Mouse (Mus musculus): ENCODE data around the gene Trim34b. TPM values are rescaled to one million over a fixed set of nuclear protein-coding genes. Genes with fewer than 3 reads are reported as not detected.
"Not testable (repeated sequence)": the region's sequence is repeated elsewhere in the genome, so short reads cannot be mapped to it uniquely, and the experiment has no call there.

The Trim34b gene
- 0.94 and 1.0 TPM in 2 replicates for total RNA-seq (2012; rRNA removed)

- H3K4me3 ChIP-seq (ENCODE audit: insufficient read depth in 1 of 2, low read depth in 1 of 2, low read length in 2 of 2, poor library complexity in 1 of 2, severe bottlenecking in 1 of 2); H3K36me3 ChIP-seq (ENCODE audit: control insufficient read depth, insufficient read depth, low read length, poor library complexity, severe bottlenecking); DNase-seq (ENCODE audit: low read depth, low spot score); H3K9me3 ChIP-seq (ENCODE audit: control insufficient read depth, insufficient read depth, low read depth, low read length); H3K4me1 ChIP-seq (ENCODE audit: control insufficient read depth in 2 of 2, insufficient read depth in 2 of 2, low read length in 2 of 2, poor library complexity in 1 of 2); H3K27ac ChIP-seq (ENCODE audit: insufficient read depth, low read depth, low read length, poor library complexity, severe bottlenecking); H3K9ac ChIP-seq (ENCODE audit: insufficient read depth, low read depth, low read length, poor library complexity, severe bottlenecking): not testable (repeated sequence)
- in situ Hi-C loops (cut with MboI; ENCODE audit: low sequenced_read_pairs in 2 of 2, unreplicated experiment in 2 of 2), result loop anchor here in 1 of 2 experiments (25.0 kb wide), 1 partner anchor 92 kb away; the partner anchor contains the start of gene Trim34a
Measured at GRCm38 (mm10) chr7:104329171-104329570, at the start of gene Trim34b. Gene Trim34b, plus strand, starts transcription at chr7:104329471.

- H3K9ac ChIP-seq (ENCODE audit: insufficient read depth, low read depth, low read length, poor library complexity, severe bottlenecking); H3K4me3 ChIP-seq (ENCODE audit: insufficient read depth in 1 of 2, low read depth in 1 of 2, low read length in 2 of 2, poor library complexity in 1 of 2, severe bottlenecking in 1 of 2); H3K9me3 ChIP-seq (ENCODE audit: control insufficient read depth, insufficient read depth, low read depth, low read length); H3K4me1 ChIP-seq (ENCODE audit: control insufficient read depth in 2 of 2, insufficient read depth in 2 of 2, low read length in 2 of 2, poor library complexity in 1 of 2); DNase-seq (ENCODE audit: low read depth, low spot score); H3K27ac ChIP-seq (ENCODE audit: insufficient read depth, low read depth, low read length, poor library complexity, severe bottlenecking); in situ Hi-C loops (cut with MboI; ENCODE audit: low sequenced_read_pairs in 2 of 2, unreplicated experiment in 2 of 2); H3K36me3 ChIP-seq (ENCODE audit: control insufficient read depth, insufficient read depth, low read length, poor library complexity, severe bottlenecking): not testable (repeated sequence)
Measured at GRCm38 (mm10) chr7:104287576-104288443, 41.5 kb upstream of the Trim34b start, which contains the start of gene Trim5. Gene Trim5, minus strand, starts transcription at chr7:104288094.

- TF ChIP-seq HCFC1 (IDR thresholded peaks at IDR 0.05; ENCODE audit: borderline replicate concordance, insufficient read depth, low read length), result no peak
- no peak for TF ChIP-seq ZNF384 (IDR thresholded peaks at IDR 0.05; ENCODE audit: low read depth, low read length)
- no peak for TF ChIP-seq CHD2 (IDR thresholded peaks at IDR 0.05; ENCODE audit: low read depth, low read length)
- no peak for TF ChIP-seq MAFK (IDR thresholded peaks at IDR 0.05; ENCODE audit: insufficient read depth, low read depth, low read length)
- no peak for TF ChIP-seq ZC3H11A (IDR thresholded peaks at IDR 0.05; ENCODE audit: borderline replicate concordance, low read depth, low read length)
- Histone ChIP-seq H3K9me3 (ENCODE audit: control insufficient read depth, insufficient read depth, low read depth, low read length) (no peaks in the 10 kb centered on the region), H3K4me1 (ENCODE audit: control insufficient read depth in 2 of 2, insufficient read depth in 2 of 2, low read length in 2 of 2, poor library complexity in 1 of 2) (no peaks in the 10 kb centered on the region), H3K4me3 (ENCODE audit: insufficient read depth in 1 of 2, low read depth in 1 of 2, low read length in 2 of 2, poor library complexity in 1 of 2, severe bottlenecking in 1 of 2) (no peak overlapping the region), H3K27ac (ENCODE audit: insufficient read depth, low read depth, low read length, poor library complexity, severe bottlenecking) (no peak overlapping the region), H3K36me3 (ENCODE audit: control insufficient read depth, insufficient read depth, low read length, poor library complexity, severe bottlenecking) (no peaks in the 10 kb centered on the region), H3K9ac (ENCODE audit: insufficient read depth, low read depth, low read length, poor library complexity, severe bottlenecking) (no peak overlapping the region)
- in situ Hi-C loops (cut with MboI; ENCODE audit: low sequenced_read_pairs in 2 of 2, unreplicated experiment in 2 of 2), result no loop called here
- no peak for DNase-seq (ENCODE audit: low read depth, low spot score)
Measured at GRCm38 (mm10) chr7:104290641-104291040, 38.6 kb upstream of the Trim34b start.

GRCm38 (mm10) chr7:104291638-104292400 is 37.5 kb upstream of the Trim34b start:
- H3K9me3 ChIP-seq (ENCODE audit: control insufficient read depth, insufficient read depth, low read depth, low read length), result no peaks in the 10 kb centered on the region
- no peaks in the 10 kb centered on the region for H3K4me1 ChIP-seq (ENCODE audit: control insufficient read depth in 2 of 2, insufficient read depth in 2 of 2, low read length in 2 of 2, poor library complexity in 1 of 2)
- no peaks in the 10 kb centered on the region for H3K36me3 ChIP-seq (ENCODE audit: control insufficient read depth, insufficient read depth, low read length, poor library complexity, severe bottlenecking)
- H3K4me3 ChIP-seq (ENCODE audit: insufficient read depth in 1 of 2, low read depth in 1 of 2, low read length in 2 of 2, poor library complexity in 1 of 2, severe bottlenecking in 1 of 2), result no peak overlapping the region
- no peak overlapping the region for H3K27ac ChIP-seq (ENCODE audit: insufficient read depth, low read depth, low read length, poor library complexity, severe bottlenecking)
- H3K9ac ChIP-seq (ENCODE audit: insufficient read depth, low read depth, low read length, poor library complexity, severe bottlenecking), result no peak overlapping the region
- in situ Hi-C loops (cut with MboI; ENCODE audit: low sequenced_read_pairs in 2 of 2, unreplicated experiment in 2 of 2), result no loop called here
- no peak for DNase-seq (ENCODE audit: low read depth, low spot score)
- TF ChIP-seq ZNF384 (IDR thresholded peaks at IDR 0.05; ENCODE audit: low read depth, low read length), result no peak
- no peak for TF ChIP-seq ZC3H11A (IDR thresholded peaks at IDR 0.05; ENCODE audit: borderline replicate concordance, low read depth, low read length)
- TF ChIP-seq CHD2 (IDR thresholded peaks at IDR 0.05; ENCODE audit: low read depth, low read length), result no peak
- no peak for TF ChIP-seq HCFC1 (IDR thresholded peaks at IDR 0.05; ENCODE audit: borderline replicate concordance, insufficient read depth, low read length)
- no peak for TF ChIP-seq MAFK (IDR thresholded peaks at IDR 0.05; ENCODE audit: insufficient read depth, low read depth, low read length)
